Mouse (Mus musculus) forebrain, embryonic 14.5 days (tissue): Measurements from ENCODE around the gene Dtx3. TPM values are rescaled to one million over a fixed set of nuclear protein-coding genes. Genes with fewer than 3 reads are reported as not detected.

Experiments
- ATAC-seq: fragments of 200-750 bp; cut with Nextera tagmentation; 2 replicates; pipeline ENCODE4 v1.8.0; 2017; ENCODE audit warnings: mild to moderate bottlenecking, moderate library complexity
- DNase-seq: peaks from one replicate; pipeline ENCODE4 v3.0.0-alpha.2; 2015; ENCODE audit warnings: low spot score
- H3K27ac ChIP-seq: fragments of 300-500 bp; sonication (generic); 2 replicates; pipeline ENCODE4 v1.5.1; 2014; ENCODE audit warnings: low read depth, mild to moderate bottlenecking, control low read depth, low read length, moderate library complexity
- H3K27me3 ChIP-seq: fragments of 300-500 bp; sonication (generic); replicated peaks from 2 replicates; pipeline ENCODE4 v1.6.1; 2014; ENCODE audit warnings: low read length, control low read depth, mixed read lengths; ENCODE audit not compliant: control insufficient read depth, insufficient read depth
- H3K36me3 ChIP-seq: fragments of 300-500 bp; sonication (generic); 2 replicates; pipeline ENCODE4 v1.6.1; 2014; ENCODE audit warnings: low read length, control low read depth; ENCODE audit not compliant: control insufficient read depth, insufficient read depth
- H3K4me1 ChIP-seq: fragments of 300-500 bp; sonication (generic); 2 replicates; pipeline ENCODE4 v1.6.1; 2014; ENCODE audit warnings: antibody characterized with exemption, low read length, control low read depth; ENCODE audit not compliant: control insufficient read depth, insufficient read depth
- H3K4me2 ChIP-seq: fragments of 300-500 bp; sonication (generic); 2 replicates; pipeline ENCODE4 v1.6.1; 2014; ENCODE audit warnings: mild to moderate bottlenecking, control low read depth, low read length
- H3K4me3 ChIP-seq: fragments of 300-500 bp; sonication (generic); 2 replicates; pipeline ENCODE4 v1.5.1; 2014; ENCODE audit warnings: low read depth, low read length, control low read depth
- H3K9ac ChIP-seq: fragments of 300-500 bp; sonication (generic); 2 replicates; pipeline ENCODE4 v1.6.1; 2014; ENCODE audit warnings: mild to moderate bottlenecking, low read length, control low read depth, moderate library complexity
- H3K9me3 ChIP-seq: fragments of 300-500 bp; sonication (generic); replicated peaks from 2 replicates; pipeline ENCODE4 v1.6.1; 2016; ENCODE audit warnings: low read length, control low read depth, mixed read lengths; ENCODE audit not compliant: control insufficient read depth
- WGBS: fragments of 180-500 bp; shearing (Covaris S2); extraction: QIAGEN DNeasy Blood & Tissue Kit; methylation state at CpG from one replicate; pipeline ENCODE4 v1.1.7; 2014; 5-methylcytosine and 5-hydroxymethylcytosine counted together
- polyA plus RNA-seq: library from polyadenylated mRNA; unstranded; fragments of >200 nt; fragmentation: Nextera tagmentation; extraction: Ambion mirVana; gene quantifications from 2 replicates; pipeline ENCODE4 v1.2.1, GENCODE M21; 2014

Dtx3 gene
- polyA plus RNA-seq, 1 experiment from 2014 or later, result 148 TPM

GRCm38 (mm10) chr10:127147135-127147534 lies 48.4 kb downstream of the Dtx3 start:
- WGBS, result 83% methylated on average over 6 of the region's 6 CpGs

GRCm38 (mm10) chr10:127145303-127145702 lies 50.2 kb downstream of the Dtx3 start:
- 69% methylated on average over 5 of the region's 5 CpGs for WGBS
- H3K9me3 ChIP-seq, result no peaks in the 10 kb centered on the region
- H3K27ac ChIP-seq, result no peak overlapping the region
- no peaks in the 10 kb centered on the region for H3K27me3 ChIP-seq
- no peaks in the 10 kb centered on the region for H3K36me3 ChIP-seq
- no peak for DNase-seq
- H3K4me3 ChIP-seq, result no peak overlapping the region
- ATAC-seq, result no peak
- no peak overlapping the region for H3K9ac ChIP-seq
- H3K4me1 ChIP-seq, result no peaks in the 10 kb centered on the region
- H3K4me2 ChIP-seq, result no peak overlapping the region

More at GRCm38 (mm10) chr10:127147135-127147534, 48.4 kb downstream of the Dtx3 start:
- H3K9ac ChIP-seq, result no peak overlapping the region
- no peaks in the 10 kb centered on the region for H3K9me3 ChIP-seq
- ATAC-seq, result no peak
- H3K27ac ChIP-seq, result no peak overlapping the region
- DNase-seq, result no peak
- no peak overlapping the region for H3K4me3 ChIP-seq
- H3K4me1 ChIP-seq, result no peaks in the 10 kb centered on the region
- H3K36me3 ChIP-seq, result no peaks in the 10 kb centered on the region
- H3K27me3 ChIP-seq, result no peaks in the 10 kb centered on the region
- H3K4me2 ChIP-seq, result no peak overlapping the region

- H3K27me3 ChIP-seq, result no peaks in the 10 kb centered on the region
- no peak overlapping the region for H3K9ac ChIP-seq
- no peak overlapping the region for H3K27ac ChIP-seq
- H3K4me1 ChIP-seq, result no peaks in the 10 kb centered on the region
- no peaks in the 10 kb centered on the region for H3K9me3 ChIP-seq
- no peaks in the 10 kb centered on the region for H3K36me3 ChIP-seq
- ATAC-seq, result no peak
- H3K4me3 ChIP-seq, result no peak overlapping the region
- DNase-seq, result no peak
- 94% methylated on average over 7 of the region's 7 CpGs for WGBS
- no peak overlapping the region for H3K4me2 ChIP-seq
Observed at GRCm38 (mm10) chr10:127144536-127144935, 51.0 kb downstream of the Dtx3 start.

- DNase-seq (no peak), ATAC-seq (no peak)
- H3K9ac ChIP-seq, result no peak overlapping the region
- no peaks in the 10 kb centered on the region for H3K4me1 ChIP-seq
- H3K36me3 ChIP-seq, result no peaks in the 10 kb centered on the region
- no peak overlapping the region for H3K4me3 ChIP-seq
- WGBS, result 85% methylated on average over 8 of the region's 8 CpGs
- H3K27ac ChIP-seq, result no peak overlapping the region
- H3K4me2 ChIP-seq, result no peak overlapping the region
- H3K27me3 ChIP-seq, result no peaks in the 10 kb centered on the region
- no peaks in the 10 kb centered on the region for H3K9me3 ChIP-seq
Observed at GRCm38 (mm10) chr10:127143228-127143627, 52.3 kb downstream of the Dtx3 start.

- no peaks in the 10 kb centered on the region for H3K4me1 ChIP-seq
- no peak overlapping the region for H3K27ac ChIP-seq
- H3K9me3 ChIP-seq, result no peaks in the 10 kb centered on the region
- WGBS, result 89% methylated on average over 8 of the region's 8 CpGs
- no peaks in the 10 kb centered on the region for H3K27me3 ChIP-seq
- ATAC-seq (no peak), DNase-seq (no peak)
- no peaks in the 10 kb centered on the region for H3K36me3 ChIP-seq
- no peak overlapping the region for H3K4me3 ChIP-seq
- no peak overlapping the region for H3K9ac ChIP-seq
- H3K4me2 ChIP-seq, result no peak overlapping the region
Observed at GRCm38 (mm10) chr10:127141500-127141899, 54.0 kb downstream of the Dtx3 start.

- DNase-seq (no peak), ATAC-seq (no peak)
- WGBS, result 89% methylated on average over 11 of the region's 11 CpGs
- H3K27ac ChIP-seq, result no peak overlapping the region
- no peak overlapping the region for H3K4me3 ChIP-seq
- H3K4me2 ChIP-seq, result no peak overlapping the region
- no peaks in the 10 kb centered on the region for H3K36me3 ChIP-seq
- H3K27me3 ChIP-seq, result no peaks in the 10 kb centered on the region
- H3K9ac ChIP-seq, result no peak overlapping the region
- no peaks in the 10 kb centered on the region for H3K4me1 ChIP-seq
- H3K9me3 ChIP-seq, result no peaks in the 10 kb centered on the region
Observed at GRCm38 (mm10) chr10:127140971-127141370, 54.6 kb downstream of the Dtx3 start.

Other genes with a start within 250 kb of the Dtx3 start
- 30.2 and 34.5 TPM in 2 replicates for gene Ctdsp2, start 217.0 kb downstream of the Dtx3 start, polyA plus RNA-seq
- gene Avil, start 195.0 kb downstream of the Dtx3 start, polyA plus RNA-seq, result 0.07 and 0.70 TPM in 2 replicates
- gene Tsfm, start 164.9 kb downstream of the Dtx3 start, polyA plus RNA-seq, result 64.4 and 65.4 TPM in 2 replicates
- 21.4 and 22.3 TPM in 2 replicates for gene Mettl1, start 154.3 kb downstream of the Dtx3 start, polyA plus RNA-seq
- gene Eef1akmt3, start 154.2 kb downstream of the Dtx3 start, polyA plus RNA-seq, result 0.06 TPM in 1 of 2 replicates, not detected in the other
- gene Cyp27b1, start 147.5 kb downstream of the Dtx3 start, polyA plus RNA-seq, result 0.09 TPM in 1 of 2 replicates, not detected in the other
- gene March9, start 135.5 kb downstream of the Dtx3 start, polyA plus RNA-seq, result 8.2 and 8.8 TPM in 2 replicates
- 1,959 and 2,468 TPM in 2 replicates for gene Cdk4, start 132.2 kb downstream of the Dtx3 start, polyA plus RNA-seq
- 36.7 and 44.5 TPM in 2 replicates for gene Tspan31, start 125.5 kb downstream of the Dtx3 start, polyA plus RNA-seq
- gene Agap2, start 120.4 kb downstream of the Dtx3 start, polyA plus RNA-seq, result 3.9 and 4.7 TPM in 2 replicates
- 53.0 and 66.3 TPM in 2 replicates for gene Os9, start 74.6 kb downstream of the Dtx3 start, polyA plus RNA-seq
- 30.7 and 46.8 TPM in 2 replicates for gene B4galnt1, start 30.5 kb downstream of the Dtx3 start, polyA plus RNA-seq
- 0.69 and 0.95 TPM in 2 replicates for gene Slc26a10, start 15.1 kb downstream of the Dtx3 start, polyA plus RNA-seq
- 21.4 and 22.9 TPM in 2 replicates for gene Arhgef25, start 5.6 kb downstream of the Dtx3 start, polyA plus RNA-seq
- 15.3 and 17.4 TPM in 2 replicates for gene Pip4k2c, start 15.9 kb upstream of the Dtx3 start, polyA plus RNA-seq
- gene Kif5a, start 67.6 kb upstream of the Dtx3 start, polyA plus RNA-seq, result 47.6 and 68.8 TPM in 2 replicates
- 286 and 300 TPM in 2 replicates for gene Dctn2, start 70.6 kb upstream of the Dtx3 start, polyA plus RNA-seq
- gene Mbd6, start 93.3 kb upstream of the Dtx3 start, polyA plus RNA-seq, result 8.4 and 11.2 TPM in 2 replicates
- gene Mars, start 116.1 kb upstream of the Dtx3 start, polyA plus RNA-seq, result 124 and 135 TPM in 2 replicates
- 0.70 and 1.2 TPM in 2 replicates for gene Arhgap9, start 126.2 kb upstream of the Dtx3 start, polyA plus RNA-seq
- gene Gli1, start 146.2 kb upstream of the Dtx3 start, polyA plus RNA-seq, result 0.55 and 1.0 TPM in 2 replicates
- gene Inhbe, start 158.7 kb upstream of the Dtx3 start, polyA plus RNA-seq, result not detected in 2 replicates
- gene Inhbc, start 174.7 kb upstream of the Dtx3 start, polyA plus RNA-seq, result not detected in 2 replicates
- gene R3hdm2, start 184.6 kb upstream of the Dtx3 start, polyA plus RNA-seq, result 24.2 and 32.4 TPM in 2 replicates